Mouse (Mus musculus) layer of hippocampus, postnatal 14 days (tissue): Measurements from ENCODE around the gene Evx2. TPM values are rescaled to one million over a fixed set of nuclear protein-coding genes. Genes with fewer than 3 reads are reported as not detected.

Experiments
- DNase-seq, 2 experiments: peaks; one replicate each; pipeline ENCODE4 v3.0.0; 2021 to 2022; ENCODE audit warnings: low spot score in 2 of 2, mixed read lengths in 1 of 2
- total RNA-seq, 2 experiments: library from RNA; stranded (reverse); gene quantifications; 2 replicates each; pipeline ENCODE4 v1.2.3; 2021

Gene Evx2
- total RNA-seq, 2 experiments from 2014 or later, result not detected

GRCm38 (mm10) chr2:74681594-74682531 is 22.5 kb upstream of the Evx2 start:
- no peak for DNase-seq

GRCm38 (mm10) chr2:74680561-74681398 is 21.4 kb upstream of the Evx2 start:
- no peak for DNase-seq

GRCm38 (mm10) chr2:74679980-74680379 is 20.6 kb upstream of the Evx2 start:
- no peak for DNase-seq

- DNase-seq, result no peak
These were observed 20.2 kb upstream of the Evx2 start for GRCm38 (mm10) chr2:74679596-74679971.

DNA sequence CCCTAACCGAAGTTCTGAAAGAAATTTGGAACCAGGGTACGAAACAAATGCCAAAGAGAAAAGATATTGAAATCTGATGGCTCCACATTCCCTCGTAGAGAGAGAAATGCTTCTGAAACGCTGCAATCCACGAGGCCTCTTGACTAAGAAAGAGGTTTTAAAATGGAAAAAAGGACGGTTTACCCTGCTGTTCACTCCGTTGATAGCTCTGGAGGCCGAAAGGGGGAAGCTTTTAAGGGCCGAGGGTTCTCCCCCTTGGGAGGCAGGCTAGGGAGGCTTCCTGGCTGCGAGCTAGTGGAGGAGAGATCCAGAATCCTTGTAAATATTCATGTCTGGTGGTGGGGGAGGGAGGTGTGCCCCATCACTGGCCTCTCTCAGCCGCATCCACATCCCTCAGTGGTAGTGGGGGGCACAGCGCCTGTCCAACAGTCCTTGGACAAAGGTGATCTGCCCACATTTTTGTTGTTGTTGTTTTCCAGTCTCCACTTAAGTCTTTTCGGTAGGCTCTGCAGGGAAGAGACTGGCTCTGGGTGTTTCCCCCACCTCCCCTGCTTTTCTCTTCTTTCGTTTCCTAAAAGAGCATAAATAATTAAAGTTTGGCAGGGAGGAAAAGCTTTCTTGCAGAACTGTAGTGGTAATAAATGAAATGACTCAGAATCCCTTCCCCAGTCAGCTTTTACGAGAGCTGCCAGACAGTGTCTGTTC is 19.7 kb upstream of the Evx2 start, which contains the start of gene Hoxd11:
TSS of gene Hoxd11 (plus strand) at position 667 of the 705 bp plus-strand sequence.
- no peak for DNase-seq

DNA sequence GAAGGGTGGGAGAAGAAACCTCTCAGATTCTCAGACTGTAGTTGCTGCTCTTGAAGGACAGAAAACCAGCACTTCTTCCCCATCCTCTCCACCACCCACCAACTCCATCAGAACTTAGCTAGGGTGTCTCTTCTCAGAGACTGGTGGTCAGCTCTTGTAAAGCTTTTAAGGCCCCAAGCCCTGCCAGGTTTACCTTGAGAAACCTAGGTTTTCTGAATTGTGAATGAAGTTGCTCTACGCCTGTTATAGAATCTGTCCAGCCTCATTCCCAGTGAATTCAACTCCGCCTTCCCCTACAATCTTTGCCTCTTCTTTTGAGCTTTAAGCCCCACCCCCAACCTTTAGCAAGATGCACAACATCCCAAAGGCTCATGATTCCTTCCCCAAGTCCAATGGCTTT is 17.7 kb upstream of the Evx2 start:
- no peak for DNase-seq

- no peak for DNase-seq
These were observed 17.2 kb upstream of the Evx2 start for GRCm38 (mm10) chr2:74676376-74677052.

DNA sequence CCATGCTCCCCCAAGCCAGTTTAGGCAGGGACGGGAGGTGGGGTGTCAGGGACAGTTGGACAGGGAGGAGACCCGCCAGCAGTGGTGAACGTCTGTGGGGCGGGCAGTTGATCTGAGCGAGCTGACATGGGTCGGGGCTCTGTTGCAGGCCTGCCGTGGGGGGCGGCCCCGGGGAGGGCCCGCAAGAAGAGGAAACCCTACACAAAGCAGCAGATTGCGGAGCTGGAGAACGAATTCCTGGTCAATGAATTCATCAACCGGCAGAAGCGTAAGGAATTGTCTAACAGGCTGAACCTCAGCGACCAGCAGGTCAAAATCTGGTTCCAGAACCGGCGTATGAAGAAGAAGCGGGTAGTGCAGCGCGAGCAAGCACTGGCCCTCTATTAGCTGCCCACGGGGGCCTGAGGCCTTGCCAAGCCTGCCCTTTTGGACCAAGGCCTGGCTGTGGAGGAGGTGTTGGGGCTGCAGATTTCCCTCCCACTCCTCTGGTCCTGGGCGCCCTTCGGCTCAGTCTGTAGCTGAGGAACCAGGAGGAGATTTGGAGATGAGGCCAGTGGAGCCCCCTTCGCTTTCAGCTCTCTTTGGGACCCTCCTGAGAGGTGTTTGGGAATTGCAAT is 16.4 kb upstream of the Evx2 start:
- DNase-seq, result no peak

- DNase-seq, result no peak
These were observed 15.7 kb upstream of the Evx2 start, which contains the start of gene Hoxd12 for GRCm38 (mm10) chr2:74674881-74675665. Gene Hoxd12, plus strand, starts transcription at chr2:74675013.

GRCm38 (mm10) chr2:74673835-74674425 is 14.6 kb upstream of the Evx2 start:
- DNase-seq, result no peak

GRCm38 (mm10) chr2:74672481-74673362 is 13.4 kb upstream of the Evx2 start:
- no peak for DNase-seq

DNA sequence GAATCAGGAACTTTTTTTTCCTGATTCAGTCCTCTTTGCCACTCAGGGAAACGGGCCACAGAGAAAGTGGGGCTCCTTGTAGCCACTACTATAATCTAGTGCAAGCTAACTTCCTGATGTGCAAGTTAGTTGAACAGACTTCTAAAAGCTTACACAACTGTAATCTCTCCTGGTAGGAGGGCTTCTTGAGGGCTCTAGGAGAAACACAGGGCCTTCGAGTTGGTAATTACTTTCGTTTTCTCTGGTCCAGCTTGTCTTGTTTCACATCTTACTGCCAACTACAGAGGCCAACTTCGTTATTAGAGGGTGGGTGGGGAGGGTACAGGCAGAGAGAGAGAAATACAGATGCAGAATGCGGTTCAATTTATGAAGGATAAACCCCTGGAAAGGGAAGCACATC is 12.5 kb upstream of the Evx2 start:
- DNase-seq, result no peak

DNA sequence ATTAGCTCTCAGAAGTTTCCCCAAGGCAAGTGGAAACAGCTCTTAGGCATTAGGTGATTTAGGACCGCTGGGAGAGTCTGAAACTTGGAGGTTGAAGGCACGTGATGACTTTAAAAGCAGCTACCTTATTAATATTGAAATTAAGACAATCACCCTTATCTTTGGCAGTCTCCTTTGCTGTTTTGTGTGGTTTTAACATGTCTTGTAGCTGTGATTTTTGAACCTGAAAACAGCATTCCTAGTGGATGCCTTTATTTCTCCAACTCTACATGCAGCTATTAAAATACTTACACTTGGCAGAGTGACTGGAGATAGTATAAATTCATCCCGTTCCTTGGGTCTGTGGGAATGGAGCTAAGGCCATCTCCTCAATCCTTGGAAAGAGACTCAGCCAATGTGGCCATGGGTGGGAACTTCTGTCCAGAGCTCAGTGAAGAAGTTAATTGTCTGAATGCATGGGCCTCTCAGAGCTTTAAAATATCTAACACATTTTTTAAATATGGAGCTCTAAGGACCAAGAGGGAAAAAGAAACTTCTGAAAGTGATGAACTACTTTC is 11.4 kb upstream of the Evx2 start:
- no peak for DNase-seq

GRCm38 (mm10) chr2:74669650-74670235 is 10.4 kb upstream of the Evx2 start:
- no peak for DNase-seq

GRCm38 (mm10) chr2:74669230-74669578 is 9.8 kb upstream of the Evx2 start:
- no peak for DNase-seq

GRCm38 (mm10) chr2:74668370-74669229 is 9.2 kb upstream of the Evx2 start:
- no peak for DNase-seq
